Mouse (Mus musculus) G1E (cell line): ENCODE measurements around the gene Prpsap2. TPM values are rescaled to one million over a fixed set of nuclear protein-coding genes. Genes with fewer than 3 reads are reported as not detected.

Experiments
- ATAC-seq: 2 replicates; pipeline ENCODE4 v1.8.0; 2016; ENCODE audit warnings: mild to moderate bottlenecking; ENCODE audit not compliant: insufficient number of reproducible peaks, poor library complexity, low FRiP score, severe bottlenecking; ENCODE audit errors: extremely low read depth
- DNase-seq: peaks from one replicate; pipeline ENCODE4 v3.0.0; 2012; ENCODE audit warnings: low spot score
- H3K27me3 ChIP-seq: 2 replicates; pipeline ENCODE4 v1.6.1; 2012; ENCODE audit warnings: mild to moderate bottlenecking, low read length, inconsistent platforms; ENCODE audit not compliant: insufficient read depth
- H3K36me3 ChIP-seq: replicated peaks from 2 replicates; pipeline ENCODE3; 2012; ENCODE audit warnings: mild to moderate bottlenecking, inconsistent platforms
- H3K4me1 ChIP-seq: 2 replicates; pipeline ENCODE4 v1.6.1; 2012; ENCODE audit warnings: low read depth, low read length, inconsistent platforms, mixed read lengths; ENCODE audit not compliant: insufficient read depth
- H3K4me3 ChIP-seq: 2 replicates; pipeline ENCODE4 v1.5.1; 2012; ENCODE audit warnings: low read depth, mild to moderate bottlenecking, inconsistent platforms, low read length, moderate library complexity, mixed read lengths
- H3K9me3 ChIP-seq: replicated peaks from 2 replicates; pipeline ENCODE4 v1.6.1; 2012; ENCODE audit warnings: inconsistent platforms
- CTCF ChIP-seq: IDR thresholded peaks from 2 replicates; pipeline ENCODE4 v1.5.1; 2012; ENCODE audit warnings: low read depth, low read length, inconsistent platforms, mixed read lengths
- GATA1 ChIP-seq: IDR thresholded peaks from 2 replicates; pipeline ENCODE4 v1.6.1; 2012; ENCODE audit warnings: borderline replicate concordance, low read length, inconsistent platforms, mixed read lengths
- GATA2 ChIP-seq: IDR thresholded peaks from 2 replicates; pipeline ENCODE4 v1.6.1; 2012; ENCODE audit warnings: low read depth, low read length, inconsistent platforms, borderline replicate concordance
- POLR2AphosphoS5 ChIP-seq: IDR thresholded peaks from 2 replicates; pipeline ENCODE4 v1.6.1; 2012; ENCODE audit warnings: low read depth, low read length, inconsistent platforms; ENCODE audit not compliant: insufficient replicate concordance
- TAL1 ChIP-seq: conservative IDR thresholded peaks from 2 replicates; pipeline ENCODE4 v1.6.1; 2012; ENCODE audit warnings: low read depth, low read length, inconsistent platforms, mixed read lengths
- polyA plus RNA-seq: library from polyadenylated mRNA; stranded (reverse); fragments of >175 nt; gene quantifications from 2 replicates; pipeline ENCODE4 v1.2.3, GENCODE M21; 2012
- total RNA-seq, 2 experiments: library from RNA; stranded (forward) in 1 of 2; stranded (reverse) in 1 of 2; fragments of 200-1000 nt in 1 of 2; fragments of >200 nt in 1 of 2; fragmentation: Nextera tagmentation in 1 of 2; gene quantifications; 2 replicates each; pipeline ENCODE4 v1.2.3; 2014 to 2017

Prpsap2 gene
- total and polyA plus RNA-seq, 3 experiments: 8.7 to 19.2 (median 18.7) TPM

- no peak for TF ChIP-seq CTCF
- no peak for TF ChIP-seq GATA1
- TF ChIP-seq POLR2AphosphoS5: no peak
- no peak for TF ChIP-seq TAL1
- TF ChIP-seq GATA2: no peak
- no peaks in the 10 kb centered on the region for H3K4me1 ChIP-seq
- DNase-seq (no peak), ATAC-seq (no peak)
- no peaks in the 10 kb centered on the region for H3K9me3 ChIP-seq
- no peaks in the 10 kb centered on the region for H3K36me3 ChIP-seq
- no peak overlapping the region for H3K4me3 ChIP-seq
- H3K27me3 ChIP-seq: peaks cover 22% of the 10 kb centered on the region
Observed at GRCm38 (mm10) chr11:61698852-61699251, 63.0 kb downstream of the Prpsap2 start.

- no peaks in the 10 kb centered on the region for H3K9me3 ChIP-seq
- TF ChIP-seq GATA2: no peak
- no peak for TF ChIP-seq GATA1
- no peak for TF ChIP-seq POLR2AphosphoS5
- H3K4me1 ChIP-seq: no peaks in the 10 kb centered on the region
- peaks cover 20% of the 10 kb centered on the region; the same call in 1 of the 2 replicates for H3K27me3 ChIP-seq
- DNase-seq: no peak
- H3K4me3 ChIP-seq: no peak overlapping the region
- no peaks in the 10 kb centered on the region for H3K36me3 ChIP-seq
- no peak for ATAC-seq
Observed at GRCm38 (mm10) chr11:61692996-61693395, 68.9 kb downstream of the Prpsap2 start.

- H3K36me3 ChIP-seq: no peaks in the 10 kb centered on the region
- H3K4me3 ChIP-seq: no peak overlapping the region
- no peaks in the 10 kb centered on the region for H3K9me3 ChIP-seq
- peaks cover 26% of the 10 kb centered on the region for H3K27me3 ChIP-seq
- TF ChIP-seq POLR2AphosphoS5 (no peak), TAL1 (no peak), GATA2 (no peak), CTCF (no peak), GATA1 (no peak)
- peaks cover 12% of the 10 kb centered on the region for H3K4me1 ChIP-seq
- DNase-seq (no peak), ATAC-seq (no peak)
Observed at GRCm38 (mm10) chr11:61687595-61687994, 74.3 kb downstream of the Prpsap2 start.

GRCm38 (mm10) chr11:61686906-61687453 lies 74.9 kb downstream of the Prpsap2 start:
- Histone ChIP-seq H3K9me3 (no peaks in the 10 kb centered on the region), H3K4me3 (no peak overlapping the region), H3K27me3 (peaks cover 26% of the 10 kb centered on the region), H3K36me3 (no peaks in the 10 kb centered on the region), H3K4me1 (peaks cover 12% of the 10 kb centered on the region)
- no peak for ATAC-seq
- DNase-seq: no peak
- TF ChIP-seq CTCF: no peak
- TF ChIP-seq POLR2AphosphoS5: no peak
- no peak for TF ChIP-seq GATA1
- TF ChIP-seq GATA2: no peak
- TF ChIP-seq TAL1: no peak

GRCm38 (mm10) chr11:61686141-61686540 lies 75.7 kb downstream of the Prpsap2 start:
- Histone ChIP-seq H3K9me3 (no peaks in the 10 kb centered on the region), H3K36me3 (no peaks in the 10 kb centered on the region), H3K27me3 (peaks cover 23% of the 10 kb centered on the region), H3K4me1 (peaks cover 12% of the 10 kb centered on the region), H3K4me3 (no peak overlapping the region)
- ATAC-seq (no peak; the same call in 1 of the 2 replicates), DNase-seq (no peak)
- TF ChIP-seq CTCF (no peak), GATA1 (no peak), POLR2AphosphoS5 (no peak), TAL1 (no peak), GATA2 (no peak)

GRCm38 (mm10) chr11:61685119-61685725 lies 76.7 kb downstream of the Prpsap2 start:
- Histone ChIP-seq H3K9me3 (no peaks in the 10 kb centered on the region), H3K4me1 (peaks cover 12% of the 10 kb centered on the region), H3K36me3 (no peaks in the 10 kb centered on the region), H3K27me3 (peaks cover 23% of the 10 kb centered on the region), H3K4me3 (no peak overlapping the region)
- DNase-seq (no peak), ATAC-seq (no peak)
- TF ChIP-seq POLR2AphosphoS5 (no peak), GATA2 (no peak), CTCF (no peak), TAL1 (no peak), GATA1 (no peak)
